Mouse (Mus musculus): ENCODE measurements around the gene Slc25a27. TPM values are rescaled to one million over a fixed set of nuclear protein-coding genes. Genes with fewer than 3 reads are reported as not detected.

The Slc25a27 gene
- total RNA-seq (2022) = 1 to 10 TPM; 1.3 to 4.1 (median 3.5) TPM

DNA sequence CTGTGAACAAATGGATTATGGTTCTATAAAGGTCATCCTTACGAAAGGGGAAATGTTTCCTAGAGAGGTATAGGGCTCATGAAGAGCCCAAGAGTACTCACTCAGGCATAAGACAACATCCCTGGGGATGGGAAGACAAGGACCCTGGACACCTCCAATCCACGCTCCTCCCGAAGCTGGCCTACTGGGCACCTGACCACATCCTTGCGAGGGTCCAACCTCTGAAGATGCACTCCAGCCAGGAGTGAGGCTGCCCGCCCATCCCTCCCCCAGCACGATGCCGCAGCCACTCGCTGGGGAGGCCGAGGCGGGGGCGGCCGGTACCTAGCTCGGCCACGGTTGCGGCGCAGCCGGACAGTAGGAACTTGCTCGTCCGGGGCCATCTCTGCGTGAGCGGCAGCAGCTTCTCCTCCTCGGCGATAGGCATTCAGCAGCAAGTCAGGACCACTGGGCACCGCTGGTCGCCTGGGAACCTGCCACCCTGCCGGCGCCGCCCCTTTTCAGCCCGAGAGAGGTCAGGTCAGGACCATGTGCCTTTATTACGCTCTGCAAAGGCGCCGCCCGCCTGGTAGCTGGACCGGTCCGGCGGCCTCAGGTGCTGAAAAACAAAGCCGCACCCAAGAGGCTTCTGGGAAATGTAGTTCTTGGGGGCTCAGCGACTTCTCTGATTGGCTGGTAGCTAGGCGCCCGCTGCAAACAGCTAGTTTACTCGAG, at the start of gene Slc25a27:
Gene Slc25a27 (minus strand): TSS at position 639 of the 714 bp plus-strand sequence.
- peak; percentile 93 for DNase-seq (ENCODE audit: low spot score)

DNA sequence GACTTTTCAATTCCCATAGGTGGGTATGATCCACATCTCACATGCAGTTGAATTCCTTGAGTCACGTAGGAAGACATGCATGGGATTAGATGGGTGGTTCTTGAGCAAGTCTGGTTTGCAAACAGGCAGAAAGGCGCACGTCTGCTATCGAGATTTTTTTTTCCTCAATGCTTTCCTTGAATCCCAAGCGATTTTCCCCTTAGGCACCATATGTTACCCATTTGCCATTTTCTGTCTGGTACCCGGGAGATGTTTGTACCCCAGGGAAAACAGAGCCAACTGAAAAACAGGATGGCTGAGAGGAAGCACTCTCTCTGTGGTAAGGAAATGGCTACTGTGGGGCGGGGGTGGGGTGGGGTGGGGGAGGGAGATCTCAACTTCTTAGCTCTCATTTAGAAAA, 49.6 kb upstream of the Slc25a27 start:
- DNase-seq (ENCODE audit: low spot score) = no peak

DNA sequence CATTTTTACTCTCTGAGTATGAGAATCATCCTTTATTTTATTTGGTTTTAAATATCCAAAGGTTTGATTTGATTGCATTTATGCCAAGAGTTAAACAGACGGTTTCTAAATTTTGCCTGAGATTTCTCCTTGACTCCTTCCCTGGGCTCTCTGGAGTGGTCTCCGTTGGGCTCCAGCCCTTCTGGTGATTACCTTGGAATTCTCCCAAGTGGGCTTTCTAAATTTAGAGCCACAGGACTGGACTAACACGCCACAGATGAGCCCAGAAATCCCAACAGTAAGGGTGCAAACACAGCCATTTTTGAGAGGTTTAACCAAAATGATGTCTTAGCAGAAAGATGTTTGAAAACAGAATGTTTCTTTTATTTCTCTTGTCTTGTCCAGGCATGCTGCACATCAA, 47.2 kb upstream of the Slc25a27 start:
- DNase-seq (ENCODE audit: low spot score) = peak; percentile 44

GRCm38 (mm10) chr17:43711557-43712352, 44.7 kb upstream of the Slc25a27 start:
- DNase-seq (ENCODE audit: low spot score) = no peak

- peak; percentile 70 for DNase-seq (ENCODE audit: low spot score)
Observed at GRCm38 (mm10) chr17:43707254-43707653, 40.2 kb upstream of the Slc25a27 start.

GRCm38 (mm10) chr17:43706749-43707148, 39.7 kb upstream of the Slc25a27 start:
- no peak for DNase-seq (ENCODE audit: low spot score)

GRCm38 (mm10) chr17:43704216-43704930, 37.4 kb upstream of the Slc25a27 start:
- DNase-seq (ENCODE audit: low spot score) = no peak

- peak; percentile 52 for DNase-seq (ENCODE audit: low spot score)
Observed at GRCm38 (mm10) chr17:43701060-43701459, 34.0 kb upstream of the Slc25a27 start.

DNA sequence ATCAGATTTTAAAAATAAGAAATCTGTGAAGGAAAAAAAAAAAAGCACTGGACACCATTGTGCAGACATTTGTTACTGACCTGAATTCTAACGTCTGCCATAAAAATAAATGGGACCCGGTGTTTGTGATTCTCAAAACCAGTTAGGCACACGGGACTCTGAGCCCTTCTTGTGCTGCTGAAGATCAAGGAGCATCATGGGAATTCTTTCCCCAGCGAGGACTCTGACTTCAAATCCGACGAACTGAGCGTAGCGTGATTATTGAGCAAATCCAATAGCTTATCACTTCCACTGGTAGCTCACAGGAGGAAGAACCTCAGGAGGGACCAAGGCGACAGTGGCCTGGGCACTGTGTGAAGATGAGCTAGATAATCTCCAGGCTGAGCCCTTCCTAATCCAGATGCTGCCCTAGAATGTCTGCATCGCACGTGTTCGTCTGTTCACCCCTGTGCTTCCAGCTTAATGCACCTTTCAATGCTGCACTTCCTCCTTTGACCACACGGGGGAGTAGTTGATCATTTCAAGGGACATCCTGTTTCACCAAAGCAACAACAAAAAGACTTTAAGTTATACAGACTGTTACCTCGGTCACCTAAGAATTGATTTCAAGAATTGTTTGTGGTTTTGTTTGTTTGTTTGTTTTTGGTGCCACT, 32.1 kb upstream of the Slc25a27 start:
- DNase-seq (ENCODE audit: low spot score) = peak; percentile 59

GRCm38 (mm10) chr17:43689591-43689990, 22.6 kb upstream of the Slc25a27 start:
- DNase-seq (ENCODE audit: low spot score) = no peak

GRCm38 (mm10) chr17:43684638-43685037, 17.6 kb upstream of the Slc25a27 start:
- no peak for DNase-seq (ENCODE audit: low spot score)

- DNase-seq (ENCODE audit: low spot score) = no peak
Observed at GRCm38 (mm10) chr17:43684086-43684485, 17.1 kb upstream of the Slc25a27 start.

DNA sequence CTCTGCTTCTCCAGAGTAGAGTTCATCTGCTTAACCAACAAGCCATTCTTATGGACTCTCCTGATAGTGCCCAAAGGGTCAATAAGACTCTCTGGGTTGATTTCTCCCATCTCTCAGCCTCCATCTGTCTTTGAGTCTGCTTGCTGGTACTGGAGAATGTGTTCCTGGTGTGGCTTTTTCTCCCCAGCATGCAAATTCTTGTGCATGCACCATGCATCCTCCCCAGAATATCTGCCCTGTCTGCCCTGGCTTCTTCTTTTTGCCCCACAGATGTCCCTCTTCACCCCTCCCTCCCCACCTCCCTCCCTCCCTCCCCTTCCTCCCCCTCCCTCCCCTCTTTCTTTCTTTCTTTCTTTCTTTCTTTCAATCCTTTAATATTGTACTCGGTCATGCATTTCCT, 10.3 kb upstream of the Slc25a27 start:
- no peak for DNase-seq (ENCODE audit: low spot score)

- no peak for DNase-seq (ENCODE audit: low spot score)
Observed at GRCm38 (mm10) chr17:43676241-43676640, 9.2 kb upstream of the Slc25a27 start.

DNA sequence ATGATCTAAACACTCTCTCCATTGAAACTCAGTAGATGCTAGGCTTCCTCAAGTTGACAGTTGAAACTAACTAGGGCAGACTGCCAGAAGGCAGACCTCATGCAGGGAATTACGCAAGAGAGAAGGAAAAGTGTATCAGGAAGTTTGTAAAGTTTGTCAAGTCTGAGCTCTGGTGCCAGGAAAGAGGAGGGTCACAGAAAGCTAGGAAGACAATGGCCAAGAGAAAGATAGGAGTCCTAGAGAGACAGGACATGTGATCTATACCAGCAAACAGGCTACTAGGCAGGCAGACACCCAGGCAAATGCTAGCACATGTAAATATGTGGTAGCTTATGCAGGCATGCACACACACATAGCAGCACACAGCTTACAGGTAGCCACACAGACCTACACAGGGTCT, 8.2 kb upstream of the Slc25a27 start:
- peak; percentile 30 for DNase-seq (ENCODE audit: low spot score)

GRCm38 (mm10) chr17:43671907-43672306, 4.9 kb upstream of the Slc25a27 start:
- no peak for DNase-seq (ENCODE audit: low spot score)

DNA sequence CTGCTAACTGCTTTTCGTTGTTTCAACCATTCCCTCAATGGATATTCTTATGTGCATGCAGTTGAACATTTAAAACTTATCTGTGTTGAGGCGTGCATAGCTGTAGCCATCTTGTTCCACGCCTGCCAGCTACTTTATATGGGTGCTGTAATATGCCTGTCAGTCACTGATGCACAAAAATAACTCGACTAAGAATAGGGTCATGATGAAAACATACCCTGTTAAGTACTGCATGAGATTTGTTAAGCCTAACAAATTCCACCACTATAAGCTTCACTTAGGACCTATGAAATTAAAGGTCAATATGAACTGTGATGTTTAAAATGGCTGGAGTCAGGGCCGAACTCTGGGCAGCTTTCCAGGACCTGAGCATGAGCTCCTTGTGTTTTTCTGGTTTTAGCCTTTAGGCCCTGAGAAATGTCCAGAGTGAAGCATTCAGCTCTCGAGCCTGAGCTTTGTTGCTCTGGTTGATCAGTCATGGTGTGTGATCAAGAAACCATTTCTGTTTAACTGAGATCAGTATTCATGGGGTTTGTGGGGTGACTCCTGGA, 2.2 kb upstream of the Slc25a27 start:
- DNase-seq (ENCODE audit: low spot score) = no peak

DNA sequence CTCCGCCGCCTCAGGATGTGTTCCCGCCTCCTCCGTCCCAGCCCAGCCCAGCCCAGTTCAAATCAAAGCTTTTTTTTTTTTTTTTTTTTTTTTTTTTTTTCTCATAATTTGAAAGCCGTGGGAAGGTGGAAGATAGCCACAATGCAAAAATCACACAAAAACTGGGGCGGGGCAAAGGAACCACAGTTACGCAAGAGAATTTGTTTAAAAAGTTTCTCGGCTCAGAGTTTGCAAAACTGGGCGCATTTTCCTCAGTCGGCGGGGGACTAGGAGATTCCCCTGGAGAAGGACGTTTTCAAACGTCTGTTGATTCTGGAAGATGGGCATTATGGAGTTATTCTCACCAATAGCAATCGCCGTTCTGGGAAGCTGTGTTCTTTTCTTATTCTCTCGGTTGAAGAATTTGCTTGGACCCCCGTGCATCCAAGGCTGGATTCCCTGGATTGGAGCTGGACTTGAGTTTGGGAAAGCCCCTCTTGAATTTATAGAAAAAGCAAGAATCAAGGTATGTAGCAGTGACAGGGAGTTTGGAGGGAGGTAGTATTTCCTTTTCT, 353 bp upstream of the Slc25a27 start, which contains the start of gene Cyp39a1:
Gene Cyp39a1 (plus strand): TSS at position 136 of the 554 bp plus-strand sequence.
- DNase-seq (ENCODE audit: low spot score) = no peak

DNA sequence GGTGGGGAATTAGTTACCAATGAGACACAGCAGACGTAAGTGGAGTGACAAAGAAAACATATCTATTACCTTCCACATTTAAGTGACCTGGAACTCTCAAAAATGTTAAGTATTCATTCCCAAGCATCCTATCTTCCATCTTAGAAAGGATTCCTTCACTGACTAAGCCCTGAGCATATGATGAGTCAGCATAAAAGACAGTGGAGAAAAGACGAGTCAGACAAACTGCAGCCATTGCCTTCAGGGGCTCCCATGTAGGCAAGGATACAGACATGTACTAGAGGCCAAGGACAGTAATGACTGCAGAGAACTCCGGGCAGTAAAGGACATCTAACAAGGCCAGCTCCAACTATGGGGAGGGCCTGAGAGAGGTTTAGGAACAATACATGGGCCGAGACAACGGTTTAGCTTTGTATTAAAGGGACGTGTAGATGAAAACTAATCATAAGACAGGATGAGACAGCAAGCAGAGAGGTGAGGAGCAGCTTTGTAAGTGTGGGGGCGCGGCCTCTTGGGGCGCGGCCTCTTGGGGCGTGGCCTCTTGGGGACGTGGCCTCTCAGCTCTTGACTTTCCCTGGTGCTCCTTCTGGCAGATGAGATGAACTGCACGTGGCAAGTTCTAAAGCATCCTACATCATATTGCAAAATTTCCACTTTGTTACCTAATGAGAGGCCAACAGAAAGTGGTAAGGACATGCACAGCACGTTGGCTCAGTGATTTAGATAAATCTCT, 15.5 kb downstream of the Slc25a27 start:
- DNase-seq (ENCODE audit: low spot score) = no peak
